Mouse (Mus musculus): Measurements from ENCODE around the gene Dnajb3.

- no peak for TF ChIP-seq MYOD1 (IDR thresholded peaks at IDR 0.05; ENCODE audit: control insufficient read depth, insufficient read length, low read depth)
- no peak for TF ChIP-seq CTCF (IDR thresholded peaks at IDR 0.05; ENCODE audit: control insufficient read depth, insufficient read depth, insufficient read length)
- no peak for TF ChIP-seq USF1 (IDR thresholded peaks at IDR 0.05; ENCODE audit: low read depth)
- no peak for TF ChIP-seq MAX (IDR thresholded peaks at IDR 0.05)
- TF ChIP-seq FOSL1 (IDR thresholded peaks at IDR 0.05; ENCODE audit: insufficient read depth, low read length, poor library complexity, severe bottlenecking): no peak
These were observed 30.4 kb upstream of the Dnajb3 start for GRCm38 (mm10) chr1:88235894-88236415.

Data from C2C12 (cell line).